Mouse (Mus musculus): ENCODE measurements at regions not wholly inside any gene's neighbourhood (a gene's known extent, or its start where the extent isn't known, plus 50 kb on each side); places are given as distances from the start of the nearest gene placed in this dataset.

DNA sequence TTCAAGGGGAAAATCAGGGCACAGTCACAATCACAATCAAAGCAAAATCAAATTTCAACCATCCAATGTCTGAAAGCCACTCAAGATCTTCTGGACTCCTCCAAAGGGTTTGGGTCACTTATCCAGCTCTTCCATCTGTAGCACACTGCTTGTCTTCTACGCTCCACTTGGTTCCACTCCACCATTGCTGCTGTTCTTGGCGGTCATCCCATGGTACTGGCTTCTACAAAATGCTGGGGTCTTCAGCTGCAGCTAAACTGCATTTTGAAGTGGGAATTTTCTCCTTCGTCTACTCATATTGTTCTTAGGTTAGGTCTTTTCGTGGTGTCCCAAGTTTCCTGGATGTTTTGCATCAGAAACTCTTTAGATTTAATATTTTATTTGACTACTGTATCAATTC is 162.7 kb downstream of the Ice1 start:
- no peak overlapping the region for H3K4me3 ChIP-seq
- no peaks in the 10 kb centered on the region for H3K27me3 ChIP-seq
- no peaks in the 10 kb centered on the region for H3K9me3 ChIP-seq
- no peak overlapping the region for H3K9ac ChIP-seq
- no peaks in the 10 kb centered on the region for H3K4me1 ChIP-seq (replicated peaks)
- no peak overlapping the region for H3K27ac ChIP-seq
- no peak for ATAC-seq (ENCODE audit: low FRiP score)
- H3K4me2 ChIP-seq, result no peak overlapping the region
- 84% methylated on average over 4 of the region's 4 CpGs for WGBS
- no peaks in the 10 kb centered on the region for H3K36me3 ChIP-seq

DNA sequence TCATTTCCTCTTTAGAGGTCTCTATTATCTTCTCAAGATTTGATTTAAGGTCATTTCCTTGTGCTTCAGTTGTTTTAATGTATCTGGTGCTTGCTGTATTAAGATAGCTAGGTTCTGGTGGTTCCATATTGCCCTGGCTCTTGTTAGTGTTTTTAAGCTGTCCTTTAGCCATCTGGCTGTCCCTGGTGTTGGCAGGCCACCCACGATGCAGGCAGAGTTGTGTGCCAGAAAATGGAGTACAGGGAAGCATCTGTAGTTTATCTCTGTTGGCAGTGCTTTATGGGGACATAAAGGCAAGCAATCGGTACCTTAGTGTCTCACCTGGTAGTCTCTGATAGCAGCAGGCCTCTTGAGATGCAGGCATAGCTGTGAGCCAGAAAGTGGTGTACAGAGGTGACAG is 162.1 kb downstream of the Ice1 start:
- no peak overlapping the region for H3K4me2 ChIP-seq
- no peaks in the 10 kb centered on the region for H3K27me3 ChIP-seq
- no peak for ATAC-seq (ENCODE audit: low FRiP score)
- no peak overlapping the region for H3K4me3 ChIP-seq
- 74% methylated on average over 2 of the region's 2 CpGs for WGBS
- no peaks in the 10 kb centered on the region for H3K36me3 ChIP-seq
- H3K4me1 ChIP-seq (replicated peaks), result no peaks in the 10 kb centered on the region
- H3K9me3 ChIP-seq, result no peaks in the 10 kb centered on the region
- no peak overlapping the region for H3K27ac ChIP-seq
- H3K9ac ChIP-seq, result no peak overlapping the region

DNA sequence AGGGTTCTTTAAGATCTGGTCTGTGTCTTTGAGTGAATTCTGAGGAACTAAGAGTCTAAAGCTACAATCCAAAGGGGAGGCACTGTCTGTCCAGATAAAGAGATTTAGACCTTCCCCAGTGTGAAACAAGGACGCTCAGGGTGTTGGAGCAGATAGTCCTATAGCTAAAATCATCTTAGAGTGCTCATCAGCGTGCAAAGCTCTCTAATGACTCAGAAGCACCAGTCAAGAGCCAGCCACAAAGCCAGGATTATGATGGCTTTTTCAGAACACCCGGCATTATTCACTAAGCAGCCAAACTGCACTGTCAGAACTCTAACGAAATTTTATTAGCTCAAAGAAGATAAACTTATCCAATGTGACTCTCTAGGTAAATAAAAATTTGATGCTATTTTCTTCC is 138.1 kb downstream of the Ice1 start:
- ATAC-seq (ENCODE audit: low FRiP score), result no peak
- no peak overlapping the region for H3K9ac ChIP-seq
- no peaks in the 10 kb centered on the region for H3K9me3 ChIP-seq
- H3K4me1 ChIP-seq (replicated peaks), result no peaks in the 10 kb centered on the region
- WGBS, result 75% methylated on average over 4 of the region's 4 CpGs
- no peak overlapping the region for H3K4me2 ChIP-seq
- no peaks in the 10 kb centered on the region for H3K36me3 ChIP-seq
- H3K4me3 ChIP-seq, result no peak overlapping the region
- no peak overlapping the region for H3K27ac ChIP-seq
- no peaks in the 10 kb centered on the region for H3K27me3 ChIP-seq

All from hindbrain, embryonic 13.5 days (tissue).